Comparison of ENCODE assay signal across 27 mouse cellular contexts in genomic region chr19:3975866-3976265, GRCm38 (mm10). TPM values are rescaled to one million over a fixed set of nuclear protein-coding genes. Genes with fewer than 3 reads are reported as not detected.
DNase-seq lines count a peak whose midpoint lies in the region; ATAC-seq lines count a peak whose summit lies in the region.
"Had no signal": no experiment of that assay in that cellular context is flagged by ENCODE, and none has a peak within 500 bp of the region (broad histone marks: within the 10 kb centered on the region; RNA-seq: fewer than 3 reads in every experiment).

No protein-coding gene starts in this region.

- 0 out of 2 replicates have a peak, but pooled peaks cover 3% of the 10 kb centered on the region for H3K4me1 ChIP-seq in forebrain, embryonic 15.5 days
- H3K4me1 ChIP-seq: forebrain, embryonic 13.5 days had no signal

- DNase-seq in CD4-positive, CD25-positive, alpha-beta regulatory T cell, adult 2 months (ENCODE audit: low read depth, low spot score), result peak; percentile 27
- peak; percentile 16 for DNase-seq in lung, postnatal 10 days
- no peak for DNase-seq in lung, postnatal 4 days
- DNase-seq in CD4-positive helper T cell, adult 2 months (ENCODE audit: low read depth, low spot score), result peak; percentile 43
- DNase-seq in induced T-regulatory cell, adult 2 months (ENCODE audit: low read depth), result peak; percentile 80
- no peak for DNase-seq in left cerebral cortex, adult 18-20 months (ENCODE audit: low spot score in 2 of 2)
- DNase-seq: adrenal gland, adult 8-10 months; adrenal gland, postnatal 14 days; adrenal gland, postnatal 36 days; B cell, adult 2 months; cerebellum, adult 11-12 months; cerebellum, adult 2 months; cerebellum, adult 9-10 months; cerebellum, postnatal 10 days; cerebellum, postnatal 25 days had no signal

- no peak overlapping the region for H3K9ac ChIP-seq in forebrain, embryonic 15.5 days (replicated peaks)
- H3K9ac ChIP-seq: embryonic facial prominence, embryonic 12.5 days; forebrain, embryonic 13.5 days had no signal

- 85% methylated on average over 2 of the region's 2 CpGs for WGBS in forebrain, embryonic 15.5 days

- H3K36me3 ChIP-seq in forebrain, embryonic 15.5 days, result no peaks in the 10 kb centered on the region
- H3K36me3 ChIP-seq: embryonic facial prominence, embryonic 10.5 days; embryonic facial prominence, embryonic 12.5 days; G1E had no signal

- no peaks in the 10 kb centered on the region for H3K27me3 ChIP-seq in forebrain, embryonic 15.5 days
- H3K27me3 ChIP-seq: embryonic facial prominence, embryonic 12.5 days; forebrain, embryonic 13.5 days had no signal

- H3K9me3 ChIP-seq in forebrain, embryonic 15.5 days, result no peaks in the 10 kb centered on the region
- H3K9me3 ChIP-seq: embryonic facial prominence, embryonic 10.5 days; embryonic facial prominence, embryonic 12.5 days; forebrain, embryonic 13.5 days; G1E had no signal

- ATAC-seq in CD4-positive, CD25-positive, alpha-beta regulatory T cell, adult 4 months, result no peak
- no peak for ATAC-seq in forebrain, embryonic 15.5 days (replicated peaks)
- ATAC-seq: activated CD4-positive, CD25-positive, alpha-beta regulatory T cell, adult 4 months; forebrain, embryonic 13.5 days; forebrain, embryonic 16.5 days; Patski had no signal

- H3K4me3 ChIP-seq in forebrain, embryonic 15.5 days, result no peak overlapping the region
- H3K4me3 ChIP-seq: embryonic facial prominence, embryonic 10.5 days; embryonic facial prominence, embryonic 12.5 days; forebrain, embryonic 13.5 days had no signal

- no peak overlapping the region for H3K27ac ChIP-seq in forebrain, embryonic 15.5 days (replicated peaks)
- H3K27ac ChIP-seq: embryonic facial prominence, embryonic 10.5 days; embryonic facial prominence, embryonic 12.5 days; forebrain, embryonic 13.5 days had no signal

- no peak overlapping the region for H3K4me2 ChIP-seq in forebrain, embryonic 15.5 days (replicated peaks)
- H3K4me2 ChIP-seq: embryonic facial prominence, embryonic 12.5 days; forebrain, embryonic 13.5 days had no signal

RNA-seq across cellular contexts. Expression of gene Aldh3b2, which starts 3.7 kb away (rescaled TPM):
- not detected for polyA plus RNA-seq in CD4-positive, CD25-positive, alpha-beta regulatory T cell, adult 4 months (2017; shearing (Covaris generic))
- 0.22 and 0.28 TPM in 2 replicates for polyA plus RNA-seq in forebrain, embryonic 15.5 days (2015; fragmentation: Nextera tagmentation; extraction: Ambion mirVana)
- 1 to 10 TPM; 1.1 to 1.3 TPM for total RNA-seq in left cerebral cortex, adult 18-20 months (2021)
- polyA plus RNA-seq: activated CD4-positive, CD25-positive, alpha-beta regulatory T cell, adult 4 months; forebrain, embryonic 13.5 days; G1E had no signal

RNA-seq across cellular contexts. Expression of gene Acy3, which starts 10.5 kb away (rescaled TPM):
- 1 to 10 TPM in 1 of 2 experiments, not detected in 1; 1.5 TPM for polyA plus RNA-seq in CD4-positive, CD25-positive, alpha-beta regulatory T cell, adult 4 months (2017; shearing (Covaris generic))
- polyA plus RNA-seq in forebrain, embryonic 15.5 days (2015; fragmentation: Nextera tagmentation; extraction: Ambion mirVana), result 1.3 and 1.4 TPM in 2 replicates
- 1 to 10 TPM; 2.6 to 5.2 TPM for total RNA-seq in left cerebral cortex, adult 18-20 months (2021)

RNA-seq across cellular contexts. Expression of gene Tbx10, which starts 16.7 kb away (rescaled TPM):
- polyA plus RNA-seq in CD4-positive, CD25-positive, alpha-beta regulatory T cell, adult 4 months (2017; shearing (Covaris generic)), result not detected
- 0.13 TPM in 1 of 2 replicates, not detected in the other for polyA plus RNA-seq in forebrain, embryonic 15.5 days (2015; fragmentation: Nextera tagmentation; extraction: Ambion mirVana)
- total RNA-seq in left cerebral cortex, adult 18-20 months (2021), result not detected
- total RNA-seq: adrenal gland, adult 18-20 months; adrenal gland, adult 8-10 months; adrenal gland, postnatal 14 days; adrenal gland, postnatal 36 days; G1E had no signal
- polyA plus RNA-seq: activated CD4-positive, CD25-positive, alpha-beta regulatory T cell, adult 4 months; cortical plate, adult 2 months; embryonic facial prominence, embryonic 12.5 days; forebrain, embryonic 11.5 days; forebrain, embryonic 13.5 days; forebrain, embryonic 16.5 days; G1E had no signal

RNA-seq across cellular contexts. Expression of gene Aldh3b3, which starts 17.4 kb away (rescaled TPM):
- not detected for polyA plus RNA-seq in CD4-positive, CD25-positive, alpha-beta regulatory T cell, adult 4 months (2017; shearing (Covaris generic))
- not detected in 2 replicates for polyA plus RNA-seq in forebrain, embryonic 15.5 days (2015; fragmentation: Nextera tagmentation; extraction: Ambion mirVana)
- total RNA-seq in left cerebral cortex, adult 18-20 months (2021), result under 1 TPM in 1 of 2 experiments, not detected in 1; 0.23 TPM
- polyA plus RNA-seq: activated CD4-positive, CD25-positive, alpha-beta regulatory T cell, adult 4 months; cortical plate, adult 2 months; embryonic facial prominence, embryonic 10.5 days; embryonic facial prominence, embryonic 12.5 days; forebrain, embryonic 11.5 days; forebrain, embryonic 13.5 days; forebrain, embryonic 16.5 days; G1E had no signal

RNA-seq across cellular contexts. Expression of gene Nudt8, which starts 24.5 kb away (rescaled TPM):
- polyA plus RNA-seq in CD4-positive, CD25-positive, alpha-beta regulatory T cell, adult 4 months (2017; shearing (Covaris generic)), result 10 to 100 TPM; 10.7 to 15.2 TPM
- 36.0 and 40.8 TPM in 2 replicates for polyA plus RNA-seq in forebrain, embryonic 15.5 days (2015; fragmentation: Nextera tagmentation; extraction: Ambion mirVana)
- 10 to 100 TPM in 1 of 2 experiments, 1 to 10 TPM in 1; 8.9 to 10.8 TPM for total RNA-seq in left cerebral cortex, adult 18-20 months (2021)

Comparison
In these comparisons a context has a peak if more than half of its experiments do, and no peak if none do; other contexts are left out.
1. DNase-seq: peak in CD4-positive, CD25-positive, alpha-beta regulatory T cell, adult 2 months (single experiment), lung, postnatal 10 days (single experiment), CD4-positive helper T cell, adult 2 months (single experiment) and induced T-regulatory cell, adult 2 months (single experiment); none in lung, postnatal 4 days (0 of 2) and left cerebral cortex, adult 18-20 months (0 of 2).